Mouse (Mus musculus) cerebellum, adult 9-11 months (tissue): ENCODE measurements around the gene Snx32.

Experiments
- DNase-seq: peaks from one replicate; pipeline ENCODE4 v3.0.0; 2022

The Snx32 gene

GRCm38 (mm10) chr19:5456241-5456921 is 54.0 kb downstream of the Snx32 start:
- DNase-seq: no peak

- no peak for DNase-seq
Observed at GRCm38 (mm10) chr19:5455568-5455967, 54.8 kb downstream of the Snx32 start.

GRCm38 (mm10) chr19:5455037-5455436 is 55.3 kb downstream of the Snx32 start:
- no peak for DNase-seq

- no peak for DNase-seq
Observed at GRCm38 (mm10) chr19:5451766-5452165, 58.6 kb downstream of the Snx32 start.

GRCm38 (mm10) chr19:5449673-5450072 is 60.7 kb downstream of the Snx32 start:
- no peak for DNase-seq

GRCm38 (mm10) chr19:5448354-5449150 is 61.8 kb downstream of the Snx32 start:
- DNase-seq: peak; percentile 33

- DNase-seq: peak; percentile 78
Observed at GRCm38 (mm10) chr19:5447515-5448353, 62.6 kb downstream of the Snx32 start, which contains the start of gene Fosl1. Gene Fosl1 (plus strand): TSS chr19:5447547.

- no peak for DNase-seq
Observed at GRCm38 (mm10) chr19:5445747-5446146, 64.6 kb downstream of the Snx32 start.

GRCm38 (mm10) chr19:5444954-5445353 is 65.4 kb downstream of the Snx32 start:
- DNase-seq: no peak

- DNase-seq: no peak
Observed at GRCm38 (mm10) chr19:5444371-5444908, 65.9 kb downstream of the Snx32 start.
